Mouse (Mus musculus): ENCODE data around the gene Samd1. TPM values are rescaled to one million over a fixed set of nuclear protein-coding genes. Genes with fewer than 3 reads are reported as not detected.

Samd1 gene
- total RNA-seq, 2 experiments from 2014 or later: 27.3 to 33.1 TPM

DNA sequence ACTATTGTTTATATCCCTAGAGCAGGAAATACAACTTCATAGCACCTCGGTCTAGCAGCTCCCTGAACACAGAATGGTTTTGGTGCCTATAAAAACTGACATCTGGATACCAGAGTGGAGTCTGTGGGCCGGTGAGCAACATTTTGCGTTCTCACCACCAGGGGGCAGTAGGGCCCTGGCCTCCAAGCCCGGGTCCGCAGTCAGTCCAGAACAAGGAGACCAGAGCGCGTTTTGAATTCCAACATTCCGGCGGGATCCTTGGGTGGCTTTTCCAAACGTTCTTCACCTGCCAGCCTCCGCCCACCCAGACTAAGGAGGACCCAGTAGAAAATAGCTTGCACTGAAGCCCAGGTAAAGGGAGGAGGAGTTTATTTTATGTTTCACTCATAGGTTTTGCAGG lies 12.4 kb downstream of the Samd1 start:
- intact Hi-C loops (cut with DNase I): loop anchor here (5.0 kb wide), 1 partner anchor 347 kb away; no protein-coding TSS in a partner anchor
- DNase-seq: peak; percentile 90 to 92

DNA sequence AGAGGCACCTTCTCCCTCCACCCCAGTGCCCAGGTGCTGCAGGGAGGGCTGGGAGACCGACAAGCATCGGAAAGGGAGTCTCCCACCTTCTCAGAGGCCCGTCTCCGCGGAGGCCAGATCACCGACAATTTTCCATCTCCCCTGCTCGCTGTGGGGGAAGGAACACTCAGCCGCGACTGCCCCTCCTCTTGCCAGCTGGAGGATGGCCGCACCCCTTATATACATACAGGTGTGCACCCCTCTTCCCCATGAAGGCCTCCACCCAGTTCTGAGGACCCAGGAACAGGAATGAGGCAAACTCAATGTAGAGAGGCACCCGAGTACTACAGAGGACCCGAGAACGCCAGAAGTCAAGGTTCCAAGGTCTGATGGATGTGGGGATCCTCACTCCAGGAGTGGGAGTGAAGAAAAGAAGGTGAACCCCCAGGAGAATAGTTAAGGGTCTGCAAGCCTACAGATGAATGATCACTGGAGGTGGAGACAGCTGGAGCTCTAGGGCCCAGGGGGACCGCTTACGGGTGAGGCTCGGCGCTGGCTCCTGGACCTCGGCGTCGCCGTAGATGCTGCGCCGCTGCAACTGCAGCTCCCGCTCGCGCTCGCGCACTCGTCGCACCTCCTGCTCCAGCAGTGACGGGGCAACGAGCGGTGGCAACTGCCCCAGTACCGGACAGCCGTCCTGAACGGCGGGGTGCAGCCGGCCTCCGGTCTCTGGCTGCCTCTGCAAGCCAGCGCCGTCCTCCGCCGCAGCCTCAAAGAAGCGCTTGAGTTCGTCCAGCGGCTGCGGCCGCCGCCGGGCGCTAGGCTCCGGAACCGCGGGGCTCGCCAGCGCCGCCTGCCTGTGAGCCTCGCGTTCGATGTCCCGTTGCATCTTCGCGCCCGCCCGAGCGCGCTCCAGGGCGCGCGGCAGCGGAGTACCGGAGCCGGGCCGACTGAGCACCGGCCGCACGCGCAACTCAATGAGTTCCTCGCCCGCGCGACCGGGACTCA lies 13.4 kb downstream of the Samd1 start:
- intact Hi-C loops (cut with DNase I): loop anchor here (5.0 kb wide), 1 partner anchor 346 kb away; no protein-coding TSS in a partner anchor
- DNase-seq: peak; percentile 86 to 87

DNA sequence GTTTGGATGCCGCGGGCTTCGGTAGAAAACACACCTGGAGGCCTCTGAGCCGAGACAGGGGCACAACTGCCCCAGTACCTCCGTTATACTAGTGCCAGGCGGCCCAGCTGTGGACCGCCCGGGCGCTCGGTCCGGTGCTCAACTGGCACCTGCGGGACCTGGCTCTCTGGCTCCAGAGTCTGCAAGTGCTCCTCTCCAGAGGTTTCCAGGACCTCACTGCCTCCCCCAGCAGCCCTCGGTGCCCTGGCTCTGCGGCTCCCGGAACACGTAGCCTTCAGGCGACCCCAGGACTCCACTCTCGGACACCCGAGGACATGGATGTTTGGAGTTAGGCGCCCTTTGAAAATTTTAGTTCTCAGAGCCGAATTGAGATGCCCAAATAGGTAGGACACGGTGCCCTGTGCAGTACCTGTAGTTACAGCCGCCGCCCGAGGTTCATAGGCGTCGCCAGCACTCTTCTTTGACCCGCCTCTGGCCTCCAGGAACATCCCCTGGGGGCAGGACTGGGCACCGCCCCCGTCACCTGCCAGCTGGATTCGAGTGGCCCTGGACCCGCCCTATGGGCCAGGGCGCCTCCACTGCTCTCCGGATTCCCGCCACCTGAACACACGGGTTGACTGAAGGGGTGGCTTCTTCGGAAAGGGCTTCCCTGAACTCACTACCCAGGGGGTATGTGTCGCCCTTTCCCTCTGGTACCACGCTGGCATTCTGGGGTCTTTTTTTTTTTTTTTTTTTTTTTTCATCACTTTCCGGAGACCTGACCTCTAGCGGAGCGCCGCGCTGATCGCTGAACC lies 14.4 kb downstream of the Samd1 start, which contains the start of gene 2210011C24Rik:
Gene 2210011C24Rik (minus strand): TSS at position 467 of the 794 bp plus-strand sequence.
- peak in 1 of 2 experiments; percentile 21 for DNase-seq
- intact Hi-C loops (cut with DNase I): loop anchor here (5.0 kb wide), 1 partner anchor 345 kb away; no protein-coding TSS in a partner anchor

DNA sequence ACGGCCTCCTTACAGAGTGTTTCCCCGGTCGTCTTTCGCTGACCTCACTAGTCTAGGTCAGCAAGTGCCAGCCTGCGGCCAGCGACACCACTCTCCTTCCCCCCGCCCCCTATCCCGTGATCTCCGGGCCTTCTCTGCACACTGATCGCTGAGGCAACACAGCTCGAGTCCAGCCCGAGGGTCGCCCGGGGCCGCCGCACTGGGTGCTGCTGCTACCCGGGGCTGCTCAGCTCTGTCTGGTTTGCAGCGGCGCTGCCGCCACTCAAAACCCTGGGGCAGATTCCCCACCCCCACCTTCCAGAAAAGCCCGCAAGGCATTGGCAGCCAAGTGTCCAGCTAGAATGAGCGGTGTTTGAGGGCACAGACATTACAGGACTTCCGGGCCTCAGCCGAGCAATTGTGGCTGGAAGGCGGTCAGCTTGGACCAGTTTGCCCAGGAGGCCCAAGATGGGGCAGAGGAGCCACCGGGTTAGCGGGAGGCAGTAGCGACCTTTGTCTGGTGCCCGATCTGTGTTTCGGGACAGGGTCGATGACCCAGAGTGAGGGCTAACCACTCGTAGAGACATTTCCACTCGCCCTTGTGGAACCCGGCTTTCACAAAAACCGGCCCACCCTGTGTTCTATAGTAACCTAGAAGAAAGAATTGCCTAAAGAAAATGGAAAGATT lies 15.2 kb downstream of the Samd1 start:
- intact Hi-C loops (cut with DNase I): loop anchor here (5.0 kb wide), 1 partner anchor 345 kb away; no protein-coding TSS in a partner anchor
- peak in 1 of 2 experiments; percentile 36 for DNase-seq

DNA sequence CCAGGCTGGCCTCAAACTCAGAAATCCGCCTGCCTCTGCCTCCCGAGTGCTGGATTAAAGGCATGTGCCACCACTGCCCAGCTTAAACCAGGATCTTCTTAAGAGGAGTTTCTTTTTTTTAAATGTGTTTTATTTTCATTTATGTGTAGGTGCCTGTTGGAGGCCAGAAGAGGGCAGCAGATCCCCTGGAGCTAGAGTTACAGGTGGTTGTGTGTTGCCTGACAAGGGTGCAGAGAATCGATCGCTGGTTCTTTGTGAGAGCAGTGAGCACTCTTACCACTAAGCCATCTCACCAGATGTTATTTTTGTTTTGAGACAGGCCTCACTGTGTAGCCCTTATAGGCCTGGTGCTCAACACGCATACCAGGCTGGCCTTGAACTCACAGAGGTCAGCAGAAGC lies 18.4 kb downstream of the Samd1 start:
- intact Hi-C loops (cut with DNase I): no loop called here

DNA sequence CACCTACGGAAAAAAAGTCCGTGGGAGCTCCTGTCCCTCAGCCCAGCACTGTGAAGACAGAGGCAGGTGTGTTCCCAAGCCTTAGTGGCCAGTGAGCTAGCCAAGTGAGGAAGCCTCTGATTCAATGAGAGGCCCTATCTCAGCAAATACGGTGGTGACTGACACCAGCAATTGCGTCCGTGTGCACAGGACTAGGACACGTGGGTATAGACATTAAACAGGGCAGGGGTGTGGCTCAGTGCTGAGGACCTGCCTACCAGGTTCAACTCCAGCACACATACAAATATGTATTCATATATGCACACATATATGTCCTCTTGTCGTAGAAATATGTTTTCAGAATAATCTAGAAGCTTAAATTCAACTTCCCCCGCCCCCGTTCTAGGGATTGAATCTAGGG lies 22.3 kb downstream of the Samd1 start:
- intact Hi-C loops (cut with DNase I): no loop called here
- no peak for DNase-seq

More for the DNA sequence above, 18.4 kb downstream of the Samd1 start:
- no peak for DNase-seq

DNA sequence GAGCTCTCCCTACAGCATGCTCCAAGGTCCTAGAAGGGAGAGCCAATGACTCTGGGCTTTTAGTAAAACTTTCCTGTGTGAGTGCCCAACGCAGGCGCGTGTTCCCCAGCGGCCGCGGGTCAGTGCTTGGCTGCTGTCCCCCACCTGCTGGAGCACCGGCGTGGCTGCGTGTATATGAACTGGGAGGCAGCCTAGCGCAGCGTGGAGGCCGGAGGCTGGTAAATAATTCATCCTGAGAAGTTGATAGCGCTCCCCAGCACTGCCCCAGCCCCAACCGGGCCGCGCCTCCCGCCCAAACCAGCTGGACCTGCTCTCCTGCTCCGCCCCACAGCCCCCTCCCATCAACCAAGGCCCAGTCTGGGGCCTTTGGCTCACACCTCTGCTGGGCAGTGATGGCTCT lies 23.6 kb downstream of the Samd1 start, which contains the start of gene Palm3:
Gene Palm3 (plus strand): TSS at position 376 of the 400 bp plus-strand sequence.
- no peak for DNase-seq
- intact Hi-C loops (cut with DNase I): no loop called here

DNA sequence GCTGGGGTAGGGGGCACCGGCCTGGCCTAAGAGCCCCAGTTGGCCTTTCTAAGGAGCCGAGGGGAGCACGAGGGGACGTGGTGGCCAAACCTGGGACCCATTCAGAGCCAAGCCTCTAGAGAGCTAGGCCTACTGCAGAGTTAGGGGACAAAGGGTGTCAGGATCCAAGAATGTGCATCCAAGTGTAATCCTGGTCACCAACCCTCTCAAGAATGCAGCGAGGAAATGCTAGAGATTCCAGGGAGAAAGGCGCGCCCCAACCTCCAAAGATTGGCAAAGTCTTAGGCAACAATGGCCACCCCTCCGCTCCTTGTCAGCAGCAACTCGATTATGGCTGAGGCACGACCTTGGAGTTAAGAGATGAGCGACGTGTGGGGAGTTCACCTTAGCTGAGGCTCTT lies 24.1 kb downstream of the Samd1 start:
- intact Hi-C loops (cut with DNase I): no loop called here
- no peak for DNase-seq

DNA sequence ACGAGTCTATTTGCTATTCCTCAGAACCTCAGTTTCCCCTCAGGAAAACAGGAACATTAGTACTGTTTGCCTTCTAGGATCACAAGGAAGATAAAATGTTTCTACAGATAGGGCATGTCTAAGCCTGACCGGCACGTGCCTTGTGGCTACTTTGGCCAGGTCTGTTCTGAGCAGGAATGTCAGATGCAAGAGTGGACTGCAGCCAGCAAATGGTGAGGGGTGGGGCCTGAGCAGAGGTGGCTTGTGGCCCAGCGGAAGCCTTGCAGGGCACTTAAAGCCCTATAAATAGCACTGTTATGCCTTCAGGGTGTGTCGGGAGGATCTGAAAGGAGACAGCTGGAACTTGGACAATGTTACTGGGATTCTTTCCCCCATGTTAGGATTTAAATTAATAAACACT lies 25.6 kb downstream of the Samd1 start:
- intact Hi-C loops (cut with DNase I): no loop called here
- DNase-seq: peak; percentile 70 to 72

DNA sequence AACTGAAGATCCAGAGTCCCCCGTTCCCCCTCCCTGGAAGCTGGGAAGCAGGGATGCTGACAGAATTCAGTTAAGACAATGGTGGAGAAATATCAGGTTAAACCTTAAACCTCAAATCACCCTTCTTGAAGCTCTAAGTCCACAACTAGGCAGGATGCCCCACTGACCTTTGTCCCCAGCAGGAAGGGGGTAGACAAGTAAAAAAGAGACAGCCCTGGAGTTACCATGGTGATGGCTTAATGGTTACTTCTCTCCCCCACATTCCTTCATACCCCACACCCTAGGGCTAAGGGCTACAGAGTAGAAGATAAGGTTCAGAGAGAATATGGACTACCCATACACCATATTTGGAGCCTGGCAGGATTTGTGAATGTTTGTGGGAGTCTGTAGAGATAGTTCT lies 26.2 kb downstream of the Samd1 start:
- intact Hi-C loops (cut with DNase I): no loop called here
- no peak for DNase-seq

DNA sequence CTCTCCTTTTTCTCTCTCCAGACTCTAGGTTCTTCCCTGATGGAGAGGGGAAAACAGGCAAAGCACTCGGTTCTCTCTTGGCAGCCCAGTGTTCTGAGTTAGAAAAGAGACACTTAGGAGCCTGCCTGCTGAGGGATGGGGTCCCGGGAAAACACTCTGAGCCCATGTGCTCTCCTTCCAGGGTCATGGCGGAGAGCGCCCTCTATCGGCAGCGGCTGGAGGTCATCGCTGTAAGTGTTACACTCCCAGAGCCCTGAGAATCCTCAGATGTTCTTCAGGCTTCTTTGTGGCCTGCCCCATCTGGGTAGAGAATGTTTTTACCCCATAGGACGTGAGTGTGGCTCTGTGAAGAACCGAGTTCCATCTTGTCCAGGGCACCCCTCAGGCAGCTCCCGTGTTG lies 26.7 kb downstream of the Samd1 start:
- DNase-seq: peak; percentile 51 to 67
- intact Hi-C loops (cut with DNase I): no loop called here

DNA sequence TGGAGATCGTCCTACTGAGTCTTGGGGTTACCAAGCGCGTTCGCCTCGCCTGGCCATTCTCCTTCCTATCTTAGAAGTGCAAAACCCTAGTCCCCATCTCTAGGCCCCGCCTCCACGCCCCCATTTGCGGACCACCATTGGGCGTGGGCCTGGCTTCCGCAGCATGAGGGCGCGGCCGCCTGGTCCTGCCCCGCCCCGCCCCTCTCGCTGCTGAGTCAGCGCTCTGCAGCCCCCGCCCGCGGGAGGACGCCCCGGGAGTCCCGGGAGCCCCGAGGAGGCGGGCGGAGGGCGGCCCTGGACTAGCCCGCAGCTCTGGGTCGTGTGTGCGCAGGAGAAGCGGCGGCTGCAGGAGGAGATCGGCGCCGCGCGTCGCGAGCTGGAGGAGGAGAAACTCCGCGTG lies 28.4 kb downstream of the Samd1 start:
- intact Hi-C loops (cut with DNase I): no loop called here
- peak in 1 of 2 experiments; percentile 45 for DNase-seq

DNA sequence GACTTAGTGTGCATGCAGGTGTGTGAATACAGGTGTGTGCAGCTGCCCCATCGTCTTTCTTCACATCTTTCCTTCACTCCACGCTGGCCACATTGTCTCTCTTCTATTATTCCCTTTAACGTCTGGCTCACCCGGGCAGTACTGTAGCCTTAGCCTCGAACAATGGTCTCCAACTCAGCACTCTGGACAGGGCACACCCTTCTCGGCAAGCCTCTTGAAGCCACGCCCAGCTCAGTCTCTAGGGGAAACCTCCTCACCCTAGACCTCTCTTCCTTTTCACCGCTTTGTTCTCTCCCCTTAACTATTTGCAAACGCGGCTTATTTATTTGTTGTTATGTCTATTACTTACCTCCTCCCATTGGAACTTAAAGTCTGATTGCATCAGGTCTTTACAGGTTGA lies 30.0 kb downstream of the Samd1 start:
- DNase-seq: no peak
- intact Hi-C loops (cut with DNase I): no loop called here

DNA sequence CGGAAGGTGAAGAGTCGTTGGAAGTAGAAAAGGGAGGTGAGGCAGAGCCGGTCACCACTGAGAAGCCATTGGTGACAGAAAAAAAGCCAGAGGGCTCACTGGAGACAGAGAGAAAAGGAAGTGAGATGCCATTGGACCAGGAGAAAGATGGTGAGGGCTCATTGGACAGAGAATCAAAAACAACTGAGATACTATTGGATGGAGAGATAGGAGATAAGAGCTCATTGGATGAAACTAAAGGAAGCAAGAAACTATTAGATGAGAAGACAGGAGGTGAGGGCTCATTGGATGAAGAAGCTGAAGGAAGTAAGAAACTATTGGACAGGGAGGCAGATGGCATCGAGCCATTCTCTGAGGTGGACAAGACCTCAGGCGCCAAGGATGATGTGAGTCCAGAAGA lies 31.8 kb downstream of the Samd1 start:
- no peak for DNase-seq
- intact Hi-C loops (cut with DNase I): no loop called here

DNA sequence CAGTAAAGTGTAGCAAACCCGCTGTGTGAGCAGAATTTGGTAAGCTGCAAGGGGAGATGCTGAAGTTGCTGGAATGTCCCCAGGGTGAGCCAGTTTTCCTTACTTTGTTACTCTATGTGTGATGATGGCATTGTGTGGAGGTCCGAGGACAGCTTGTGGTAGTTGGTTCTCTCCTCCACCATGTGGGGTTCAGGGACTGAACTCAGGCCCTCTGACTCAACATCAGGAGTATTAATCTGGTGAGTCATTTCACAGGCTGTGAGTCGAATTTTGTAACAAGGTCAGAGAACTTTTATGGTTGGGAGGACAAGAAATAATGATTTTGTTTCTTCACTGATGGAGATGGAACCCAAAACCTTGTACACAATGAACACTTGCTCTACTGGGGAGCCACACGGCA lies 35.3 kb downstream of the Samd1 start:
- intact Hi-C loops (cut with DNase I): no loop called here
- DNase-seq: no peak

DNA sequence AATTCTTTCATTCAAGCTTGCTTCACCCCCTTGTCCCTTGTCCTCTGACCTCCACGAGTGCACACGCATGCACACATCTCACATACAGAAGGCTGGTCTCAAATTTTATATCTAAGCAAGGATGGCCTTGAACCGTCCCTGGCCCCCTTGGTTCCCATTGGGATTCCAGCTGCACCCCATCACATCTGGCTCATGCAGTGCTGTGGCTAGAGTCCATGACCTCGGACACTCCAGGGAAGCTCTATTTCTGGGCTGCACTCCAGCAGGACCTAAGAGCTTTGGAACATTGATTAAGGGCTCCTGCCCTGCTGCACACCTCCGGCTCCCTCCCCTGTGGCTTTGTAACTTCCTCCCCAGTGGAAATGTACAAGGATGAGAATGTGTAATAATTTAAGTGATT lies 40.5 kb downstream of the Samd1 start:
- intact Hi-C loops (cut with DNase I): loop anchor here (2.0 kb wide), 1 partner anchor 145 kb away; no protein-coding TSS in a partner anchor
- DNase-seq: peak; percentile 43 to 50

DNA sequence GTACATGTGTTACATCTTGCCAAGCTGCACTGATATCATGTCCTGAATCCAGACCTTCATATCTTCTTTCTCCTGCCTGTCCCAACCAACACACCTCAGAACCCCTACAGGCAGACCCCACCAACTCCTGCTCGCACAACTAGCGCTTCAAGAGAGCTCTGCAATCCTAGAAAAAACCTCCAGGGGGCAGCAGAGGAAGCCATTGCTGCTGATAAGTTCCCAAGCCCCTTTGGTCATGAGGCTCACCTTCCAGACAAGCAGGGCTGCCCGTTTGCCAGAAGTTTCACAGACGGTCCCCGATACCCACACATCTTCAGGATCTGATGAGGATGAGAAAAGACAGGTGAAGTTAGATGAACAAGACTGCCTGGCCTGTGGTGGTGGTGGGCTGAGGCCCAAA lies 41.6 kb downstream of the Samd1 start:
- peak; percentile 80 for DNase-seq

DNA sequence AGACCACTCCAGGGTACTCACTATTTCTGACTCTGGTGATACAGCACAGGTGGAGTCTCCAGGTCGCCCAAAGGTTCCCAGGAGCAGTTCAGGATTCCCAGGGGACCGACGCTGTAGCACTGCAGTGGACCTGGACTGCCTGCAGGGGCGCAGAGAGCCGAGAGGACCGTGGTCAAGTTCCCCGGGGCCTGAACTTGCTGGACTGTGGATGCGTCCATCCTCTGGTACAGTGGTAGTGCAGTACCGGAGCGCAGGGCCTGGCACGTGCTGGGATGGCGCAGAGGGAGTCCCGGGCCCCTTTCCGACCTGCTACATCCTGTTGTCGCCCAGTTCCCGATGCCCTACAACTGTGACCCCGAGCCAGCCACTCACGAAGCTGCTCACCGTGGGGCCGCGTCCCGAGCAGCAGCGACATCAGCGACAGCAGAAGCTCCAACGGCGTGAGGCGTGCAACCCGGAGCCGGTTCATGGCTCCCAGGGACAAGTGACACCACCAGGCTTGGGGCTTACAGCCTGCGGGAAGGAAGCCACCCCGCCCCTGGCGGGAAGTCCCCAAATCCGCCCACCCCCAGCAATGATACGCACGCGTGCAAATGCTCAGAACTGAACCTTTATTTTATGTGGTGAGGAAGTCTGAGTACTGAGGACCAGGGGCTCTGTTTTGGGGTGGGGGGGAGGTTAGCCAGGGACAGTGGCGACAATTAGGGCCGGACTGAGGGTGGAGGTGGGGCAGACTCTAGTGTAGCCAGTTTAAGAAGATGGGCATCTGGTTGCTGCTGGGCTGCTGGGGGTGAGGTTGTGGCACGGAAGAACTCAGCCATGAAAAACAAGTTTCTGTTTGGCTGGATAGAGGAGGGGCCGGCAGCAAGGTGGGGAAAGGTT lies 44.8 kb downstream of the Samd1 start, which contains the start of gene Il27ra:
Gene Il27ra (minus strand): TSS at position 524 of the 882 bp plus-strand sequence.
- intact Hi-C loops (cut with DNase I): loop anchor here (2.0 kb wide), 1 partner anchor 20 kb away; no protein-coding TSS in a partner anchor
- DNase-seq: peak; percentile 78

More for the DNA sequence above, 41.6 kb downstream of the Samd1 start:
- intact Hi-C loops (cut with DNase I): loop anchor here (1.0 to 2.0 kb wide), 2 partner anchors 144 to 246 kb away; no protein-coding TSS in a partner anchor

DNA sequence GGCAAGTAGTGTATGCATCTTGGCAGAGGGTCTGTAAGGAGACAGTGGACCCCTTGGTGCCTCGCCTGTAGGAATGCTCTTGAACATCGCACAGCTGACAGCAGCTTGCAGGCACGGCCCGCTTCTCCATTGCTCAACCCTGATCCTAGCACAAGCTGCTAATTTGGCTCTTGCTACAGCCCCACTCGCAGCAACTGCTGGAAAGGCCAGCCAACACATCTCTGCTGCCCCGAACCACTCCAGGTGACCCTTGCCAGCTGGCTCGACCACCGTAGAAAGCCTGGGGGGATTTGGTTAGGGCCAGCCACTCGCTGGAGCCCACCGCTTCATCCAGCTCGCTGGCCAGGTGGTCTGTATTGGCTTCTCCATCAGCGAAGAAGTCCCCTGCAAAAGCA lies 45.5 kb downstream of the Samd1 start:
- intact Hi-C loops (cut with DNase I): loop anchor here (2.0 kb wide), 1 partner anchor 20 kb away; no protein-coding TSS in a partner anchor
- peak; percentile 32 to 47 for DNase-seq
